Mouse (Mus musculus): ENCODE results near the gene Pdzk1.

The Pdzk1 gene

GRCm38 (mm10) chr3:96823701-96824100 lies 5.4 kb upstream of the Pdzk1 start:
- H3K27me3 ChIP-seq (ENCODE audit: control insufficient read depth, insufficient read depth, low read length, poor library complexity, severe bottlenecking): no peaks in the 10 kb centered on the region
- DNase-seq (ENCODE audit: low read depth, low spot score): no peak

GRCm38 (mm10) chr3:96824614-96825013 lies 4.5 kb upstream of the Pdzk1 start:
- no peak for DNase-seq (ENCODE audit: low read depth, low spot score)
- no peaks in the 10 kb centered on the region for H3K36me3 ChIP-seq (ENCODE audit: control insufficient read depth, insufficient read depth, low read length, poor library complexity, severe bottlenecking)
- no peaks in the 10 kb centered on the region for H3K27me3 ChIP-seq (ENCODE audit: control insufficient read depth, insufficient read depth, low read length, poor library complexity, severe bottlenecking)

More at GRCm38 (mm10) chr3:96823701-96824100, 5.4 kb upstream of the Pdzk1 start:
- no peaks in the 10 kb centered on the region for H3K36me3 ChIP-seq (ENCODE audit: control insufficient read depth, insufficient read depth, low read length, poor library complexity, severe bottlenecking)

- DNase-seq (ENCODE audit: low read depth, low spot score): no peak
- H3K27me3 ChIP-seq (ENCODE audit: control insufficient read depth, insufficient read depth, low read length, poor library complexity, severe bottlenecking): no peaks in the 10 kb centered on the region
- no peaks in the 10 kb centered on the region for H3K36me3 ChIP-seq (ENCODE audit: control insufficient read depth, insufficient read depth, low read length, poor library complexity, severe bottlenecking)
Measured at GRCm38 (mm10) chr3:96825261-96825660, 3.8 kb upstream of the Pdzk1 start.

- Histone ChIP-seq H3K36me3 (ENCODE audit: control insufficient read depth, insufficient read depth, low read length, poor library complexity, severe bottlenecking) (no peaks in the 10 kb centered on the region), H3K27me3 (ENCODE audit: control insufficient read depth, insufficient read depth, low read length, poor library complexity, severe bottlenecking) (no peaks in the 10 kb centered on the region; the same call in 1 of the 2 replicates)
- DNase-seq (ENCODE audit: low read depth, low spot score): no peak
Measured at GRCm38 (mm10) chr3:96828308-96828864, 698 bp upstream of the Pdzk1 start.

GRCm38 (mm10) chr3:96829856-96830255 lies 772 bp downstream of the Pdzk1 start:
- Histone ChIP-seq H3K27me3 (ENCODE audit: control insufficient read depth, insufficient read depth, low read length, poor library complexity, severe bottlenecking) (no peaks in the 10 kb centered on the region; the same call in 1 of the 2 replicates), H3K36me3 (ENCODE audit: control insufficient read depth, insufficient read depth, low read length, poor library complexity, severe bottlenecking) (no peaks in the 10 kb centered on the region)
- no peak for DNase-seq (ENCODE audit: low read depth, low spot score)

GRCm38 (mm10) chr3:96832930-96833329 lies 3.8 kb downstream of the Pdzk1 start:
- Histone ChIP-seq H3K36me3 (ENCODE audit: control insufficient read depth, insufficient read depth, low read length, poor library complexity, severe bottlenecking) (no peaks in the 10 kb centered on the region), H3K27me3 (ENCODE audit: control insufficient read depth, insufficient read depth, low read length, poor library complexity, severe bottlenecking) (no peaks in the 10 kb centered on the region; the same call in 1 of the 2 replicates)
- no peak for DNase-seq (ENCODE audit: low read depth, low spot score)

- no peak for DNase-seq (ENCODE audit: low read depth, low spot score)
- Histone ChIP-seq H3K36me3 (ENCODE audit: control insufficient read depth, insufficient read depth, low read length, poor library complexity, severe bottlenecking) (no peaks in the 10 kb centered on the region), H3K27me3 (ENCODE audit: control insufficient read depth, insufficient read depth, low read length, poor library complexity, severe bottlenecking) (no peaks in the 10 kb centered on the region; the same call in 1 of the 2 replicates)
Measured at GRCm38 (mm10) chr3:96834587-96835348, 5.7 kb downstream of the Pdzk1 start.

- H3K36me3 ChIP-seq (ENCODE audit: control insufficient read depth, insufficient read depth, low read length, poor library complexity, severe bottlenecking): no peaks in the 10 kb centered on the region
- no peak for DNase-seq (ENCODE audit: low read depth, low spot score)
- H3K27me3 ChIP-seq (ENCODE audit: control insufficient read depth, insufficient read depth, low read length, poor library complexity, severe bottlenecking): no peaks in the 10 kb centered on the region; the same call in 1 of the 2 replicates
Measured at GRCm38 (mm10) chr3:96836414-96836813, 7.3 kb downstream of the Pdzk1 start.

- Histone ChIP-seq H3K36me3 (ENCODE audit: control insufficient read depth, insufficient read depth, low read length, poor library complexity, severe bottlenecking) (no peaks in the 10 kb centered on the region), H3K27me3 (ENCODE audit: control insufficient read depth, insufficient read depth, low read length, poor library complexity, severe bottlenecking) (no peaks in the 10 kb centered on the region)
- DNase-seq (ENCODE audit: low read depth, low spot score): no peak
Measured at GRCm38 (mm10) chr3:96838996-96839645, 10.0 kb downstream of the Pdzk1 start.

- Histone ChIP-seq H3K27me3 (ENCODE audit: control insufficient read depth, insufficient read depth, low read length, poor library complexity, severe bottlenecking) (no peaks in the 10 kb centered on the region), H3K36me3 (ENCODE audit: control insufficient read depth, insufficient read depth, low read length, poor library complexity, severe bottlenecking) (no peaks in the 10 kb centered on the region)
- DNase-seq (ENCODE audit: low read depth, low spot score): no peak
Measured at GRCm38 (mm10) chr3:96845191-96845590, 16.1 kb downstream of the Pdzk1 start.

GRCm38 (mm10) chr3:96845806-96846205 lies 16.7 kb downstream of the Pdzk1 start:
- no peaks in the 10 kb centered on the region for H3K36me3 ChIP-seq (ENCODE audit: control insufficient read depth, insufficient read depth, low read length, poor library complexity, severe bottlenecking)
- no peak for DNase-seq (ENCODE audit: low read depth, low spot score)
- H3K27me3 ChIP-seq (ENCODE audit: control insufficient read depth, insufficient read depth, low read length, poor library complexity, severe bottlenecking): no peaks in the 10 kb centered on the region

GRCm38 (mm10) chr3:96846985-96847384 lies 17.9 kb downstream of the Pdzk1 start:
- DNase-seq (ENCODE audit: low read depth, low spot score): no peak
- no peaks in the 10 kb centered on the region for H3K36me3 ChIP-seq (ENCODE audit: control insufficient read depth, insufficient read depth, low read length, poor library complexity, severe bottlenecking)

GRCm38 (mm10) chr3:96847661-96848060 lies 18.6 kb downstream of the Pdzk1 start:
- no peak for DNase-seq (ENCODE audit: low read depth, low spot score)
- Histone ChIP-seq H3K27me3 (ENCODE audit: control insufficient read depth, insufficient read depth, low read length, poor library complexity, severe bottlenecking) (no peaks in the 10 kb centered on the region), H3K36me3 (ENCODE audit: control insufficient read depth, insufficient read depth, low read length, poor library complexity, severe bottlenecking) (no peaks in the 10 kb centered on the region)

More at GRCm38 (mm10) chr3:96846985-96847384, 17.9 kb downstream of the Pdzk1 start:
- H3K27me3 ChIP-seq (ENCODE audit: control insufficient read depth, insufficient read depth, low read length, poor library complexity, severe bottlenecking): no peaks in the 10 kb centered on the region

GRCm38 (mm10) chr3:96848470-96848869 lies 19.4 kb downstream of the Pdzk1 start:
- Histone ChIP-seq H3K27me3 (ENCODE audit: control insufficient read depth, insufficient read depth, low read length, poor library complexity, severe bottlenecking) (no peaks in the 10 kb centered on the region), H3K36me3 (ENCODE audit: control insufficient read depth, insufficient read depth, low read length, poor library complexity, severe bottlenecking) (no peaks in the 10 kb centered on the region)
- no peak for DNase-seq (ENCODE audit: low read depth, low spot score)

- no peak for DNase-seq (ENCODE audit: low read depth, low spot score)
- Histone ChIP-seq H3K27me3 (ENCODE audit: control insufficient read depth, insufficient read depth, low read length, poor library complexity, severe bottlenecking) (no peaks in the 10 kb centered on the region), H3K36me3 (ENCODE audit: control insufficient read depth, insufficient read depth, low read length, poor library complexity, severe bottlenecking) (no peaks in the 10 kb centered on the region)
Measured at GRCm38 (mm10) chr3:96849168-96849727, 20.2 kb downstream of the Pdzk1 start.

All from splenic B cell, adult 2 months (primary cell).